Mouse (Mus musculus) B cell, adult 67 days (primary cell): ENCODE measurements around the gene Gm20931. TPM values are rescaled to one million over a fixed set of nuclear protein-coding genes. Genes with fewer than 3 reads are reported as not detected.

Source experiments
- total RNA-seq, 2 experiments: library from RNA; stranded (reverse); gene quantifications; 4 replicates each; pipeline ENCODE4 v1.2.4; 2023

Gm20931 gene
- not detected for total RNA-seq

GRCm38 (mm10) chrY:55213420-55213819 lies at the start of gene Gm20931:
Gene Gm20931 (plus strand): TSS chrY:55213720.

